Mouse (Mus musculus) MEL (cell line): ENCODE data around the gene Ccdc85a. TPM values are rescaled to one million over a fixed set of nuclear protein-coding genes. Genes with fewer than 3 reads are reported as not detected.
A peak's percentile ranks its signal among the peaks of the same experiment; 100 is the strongest.

Source experiments
- DNase-seq: peaks from one replicate; pipeline ENCODE4 v3.0.0; 2011; ENCODE audit warnings: low read depth, low spot score
- H3K27ac ChIP-seq: 2 replicates; pipeline ENCODE4 v1.5.1; 2012; ENCODE audit warnings: low read depth, mild to moderate bottlenecking, control low read depth, low read length, moderate library complexity; ENCODE audit not compliant: control insufficient read depth
- H3K27me3 ChIP-seq, 2 experiments: fragments of 150-350 bp in 1 of 2; sonication (generic) in 1 of 2; 2 replicates each; pipeline ENCODE4 v1.6.1; 2012; ENCODE audit warnings: low read length in 2 of 2, mild to moderate bottlenecking in 2 of 2, improper control_type of control experiment in 1 of 2, moderate library complexity in 1 of 2; ENCODE audit not compliant: insufficient read depth in 2 of 2, control insufficient read depth in 1 of 2
- H3K36me3 ChIP-seq, 2 experiments: 2 replicates each; pipeline ENCODE4 v1.6.1; 2012 to 2014; ENCODE audit warnings: low read length in 2 of 2, improper control_type of control experiment in 1 of 2, inconsistent platforms in 1 of 2, mild to moderate bottlenecking in 1 of 2; ENCODE audit not compliant: insufficient read depth in 2 of 2, control insufficient read depth in 1 of 2
- H3K4me1 ChIP-seq, 2 experiments: fragments of 150-350 bp in 1 of 2; sonication (generic) in 1 of 2; 2 replicates each; pipeline ENCODE4 v1.6.1; 2012; ENCODE audit warnings: low read length in 2 of 2, improper control_type of control experiment in 1 of 2, mild to moderate bottlenecking in 1 of 2; ENCODE audit not compliant: insufficient read depth in 2 of 2, control insufficient read depth in 1 of 2
- H3K4me3 ChIP-seq, 2 experiments: fragments of 150-350 bp in 1 of 2; sonication (generic) in 1 of 2; 2 replicates each; pipeline ENCODE4 v1.5.1; 2012; ENCODE audit warnings: low read depth in 2 of 2, low read length in 2 of 2, mild to moderate bottlenecking in 2 of 2, moderate library complexity in 2 of 2, control low read depth in 1 of 2, improper control_type of control experiment in 1 of 2; ENCODE audit not compliant: control insufficient read depth in 1 of 2, insufficient read depth in 1 of 2
- H3K79me2 ChIP-seq: 2 replicates; pipeline ENCODE4 v1.6.1; 2012; ENCODE audit warnings: mild to moderate bottlenecking, low read length, moderate library complexity; ENCODE audit not compliant: control insufficient read depth, poor library complexity, insufficient read depth
- H3K9ac ChIP-seq: 2 replicates; pipeline ENCODE4 v1.6.1; 2012; ENCODE audit warnings: low read depth, mild to moderate bottlenecking, control low read depth, low read length, moderate library complexity; ENCODE audit not compliant: control insufficient read depth, poor library complexity, severe bottlenecking
- H3K9me3 ChIP-seq: fragments of 150-350 bp; sonication (generic); replicated peaks from 2 replicates; pipeline ENCODE4 v1.6.1; 2012; ENCODE audit warnings: mild to moderate bottlenecking, low read length, improper control_type of control experiment, moderate library complexity; ENCODE audit not compliant: insufficient read depth
- BHLHE40 ChIP-seq: IDR thresholded peaks from 2 replicates; pipeline ENCODE4 v1.6.1; 2012; ENCODE audit warnings: low read depth, mild to moderate bottlenecking, inconsistent platforms, low read length, improper control_type of control experiment, borderline replicate concordance
- CHD1 ChIP-seq: IDR thresholded peaks from 2 replicates; pipeline ENCODE4 v1.6.1; 2012; ENCODE audit warnings: low read depth, mild to moderate bottlenecking, inconsistent platforms, low read length, improper control_type of control experiment
- CHD2 ChIP-seq: IDR thresholded peaks from 2 replicates; pipeline ENCODE4 v1.6.1; 2011; ENCODE audit warnings: low read length, improper control_type of control experiment
- ETS1 ChIP-seq: IDR thresholded peaks from 2 replicates; pipeline ENCODE4 v1.6.1; 2012; ENCODE audit warnings: low read depth, mild to moderate bottlenecking, inconsistent platforms, low read length, improper control_type of control experiment, moderate library complexity
- GABPA ChIP-seq: IDR thresholded peaks from 2 replicates; pipeline ENCODE4 v1.6.1; 2012; ENCODE audit warnings: low read depth, mild to moderate bottlenecking, inconsistent platforms, low read length, improper control_type of control experiment, moderate library complexity
- HCFC1 ChIP-seq: IDR thresholded peaks from 2 replicates; pipeline ENCODE4 v1.6.1; 2012; ENCODE audit warnings: low read depth, mild to moderate bottlenecking, inconsistent platforms, low read length, improper control_type of control experiment, moderate library complexity
- KAT2A ChIP-seq: conservative IDR thresholded peaks from 2 replicates; pipeline ENCODE4 v1.6.1; 2012; ENCODE audit warnings: low read depth, low read length, improper control_type of control experiment, inconsistent platforms
- MAZ ChIP-seq: IDR thresholded peaks from 2 replicates; pipeline ENCODE4 v1.6.1; 2012; ENCODE audit warnings: low read depth, mild to moderate bottlenecking, inconsistent platforms, low read length, improper control_type of control experiment
- MEF2A ChIP-seq: IDR thresholded peaks from 2 replicates; pipeline ENCODE4 v1.6.1; 2014; ENCODE audit warnings: low read depth, mild to moderate bottlenecking, inconsistent platforms, low read length, improper control_type of control experiment; ENCODE audit not compliant: poor library complexity, insufficient replicate concordance, severe bottlenecking; ENCODE audit errors: extremely low read depth
- MXI1 ChIP-seq: IDR thresholded peaks from 2 replicates; pipeline ENCODE4 v1.6.1; 2011; ENCODE audit warnings: mild to moderate bottlenecking, low read depth, low read length, improper control_type of control experiment
- MYB ChIP-seq: IDR thresholded peaks from 2 replicates; pipeline ENCODE4 v1.6.1; 2011; ENCODE audit warnings: mild to moderate bottlenecking, low read depth, low read length, improper control_type of control experiment
- MYC ChIP-seq: IDR thresholded peaks from 2 replicates; pipeline ENCODE4 v1.6.1; 2011; ENCODE audit warnings: low read depth, mild to moderate bottlenecking, low read length, improper control_type of control experiment, moderate library complexity
- NRF1 ChIP-seq: IDR thresholded peaks from 2 replicates; pipeline ENCODE4 v1.6.1; 2014; ENCODE audit warnings: low read depth, mild to moderate bottlenecking, inconsistent platforms, low read length, improper control_type of control experiment, moderate library complexity; ENCODE audit not compliant: poor library complexity, insufficient read depth, severe bottlenecking
- POLR2A ChIP-seq, 2 experiments: IDR thresholded peaks; 2 replicates each; pipeline ENCODE4 v1.6.1; 2011 to 2012; ENCODE audit warnings: low read length in 2 of 2, mild to moderate bottlenecking in 2 of 2, control low read depth in 1 of 2, improper control_type of control experiment in 1 of 2, low read depth in 1 of 2, moderate library complexity in 1 of 2; ENCODE audit not compliant: control insufficient read depth in 1 of 2, insufficient read depth in 1 of 2, poor library complexity in 1 of 2
- POLR2AphosphoS5 ChIP-seq: IDR thresholded peaks from 2 replicates; pipeline ENCODE4 v1.6.1; 2012; ENCODE audit warnings: low read depth, borderline replicate concordance, mild to moderate bottlenecking, inconsistent platforms, low read length, moderate library complexity, mixed read lengths
- RAD21 ChIP-seq: IDR thresholded peaks from 2 replicates; pipeline ENCODE4 v1.6.1; 2011; ENCODE audit warnings: mild to moderate bottlenecking, low read depth, low read length, improper control_type of control experiment
- SIN3A ChIP-seq: IDR thresholded peaks from 2 replicates; pipeline ENCODE4 v1.6.1; 2012; ENCODE audit warnings: low read length, improper control_type of control experiment, inconsistent platforms
- TBP ChIP-seq: IDR thresholded peaks from 2 replicates; pipeline ENCODE4 v1.8.0; 2011; ENCODE audit warnings: low read depth, low read length, improper control_type of control experiment
- TCF12 ChIP-seq: IDR thresholded peaks from 2 replicates; pipeline ENCODE4 v1.6.1; 2014; ENCODE audit warnings: low read depth, mild to moderate bottlenecking, inconsistent platforms, low read length, improper control_type of control experiment, moderate library complexity
- USF1 ChIP-seq: IDR thresholded peaks from 2 replicates; pipeline ENCODE4 v1.6.1; 2014; ENCODE audit warnings: low read depth, mild to moderate bottlenecking, inconsistent platforms, low read length, improper control_type of control experiment, moderate library complexity
- ZC3H11A ChIP-seq: IDR thresholded peaks from 2 replicates; pipeline ENCODE4 v1.6.1; 2012; ENCODE audit warnings: low read depth, mild to moderate bottlenecking, inconsistent platforms, low read length, improper control_type of control experiment
- ZMIZ1 ChIP-seq: IDR thresholded peaks from 2 replicates; pipeline ENCODE4 v1.6.1; 2012; ENCODE audit warnings: low read depth, mild to moderate bottlenecking, inconsistent platforms, low read length, improper control_type of control experiment, moderate library complexity
- polyA plus RNA-seq, 2 experiments: library from polyadenylated mRNA; stranded (reverse) in 1 of 2; unstranded in 1 of 2; fragments of >175 nt in 1 of 2; fragments of >200 nt in 1 of 2; gene quantifications; 2 replicates each; pipeline versions ENCODE4 v1.2.1 to v1.2.4; 2012; ENCODE audit warnings: low replicate concordance in 2 of 2, low read depth in 1 of 2; ENCODE audit not compliant: insufficient read length in 2 of 2, insufficient read depth in 1 of 2, missing spikeins in 1 of 2
- total RNA-seq: library from RNA; depleted of rRNA; stranded (reverse); fragments of 300-350 nt; gene quantifications from 2 replicates; pipeline ENCODE4 v1.2.3, GENCODE M21; 2012

Ccdc85a gene
- total and polyA plus RNA-seq, 3 experiments: not detected

GRCm38 (mm10) chr11:28583138-28583910, 800 bp downstream of the Ccdc85a start:
- DNase-seq: no peak
- H3K4me1 ChIP-seq: no peaks in the 10 kb centered on the region
- H3K9me3 ChIP-seq: no peaks in the 10 kb centered on the region
- H3K79me2 ChIP-seq: no peaks in the 10 kb centered on the region
- H3K36me3 ChIP-seq: no peaks in the 10 kb centered on the region
- H3K9ac ChIP-seq: no peak overlapping the region
- 0 out of 4 replicates have a peak, but pooled peaks of 1 of the 2 experiments have one; percentile 30 for TF ChIP-seq POLR2A (IDR thresholded peaks at IDR 0.05; ENCODE audit: control insufficient read depth in 1 of 2, insufficient read depth in 1 of 2, low read depth in 1 of 2, low read length in 2 of 2, poor library complexity in 1 of 2)
- TF ChIP-seq MXI1: no peak
- no peak for TF ChIP-seq KAT2A
- no peak overlapping the region for H3K4me3 ChIP-seq
- no peaks in the 10 kb centered on the region for H3K27me3 ChIP-seq
- no peak overlapping the region for H3K27ac ChIP-seq

- no peaks in the 10 kb centered on the region for H3K9me3 ChIP-seq
- H3K4me1 ChIP-seq: no peaks in the 10 kb centered on the region
- no peak for TF ChIP-seq KAT2A
- no peak for TF ChIP-seq GABPA
- TF ChIP-seq MAZ: no peak
- TF ChIP-seq MYC: no peak
- TF ChIP-seq MEF2A: no peak
- no peak for TF ChIP-seq NRF1
- no peak for TF ChIP-seq BHLHE40
- TF ChIP-seq USF1: no peak
- no peak for TF ChIP-seq SIN3A
- TF ChIP-seq MYB: no peak
- TF ChIP-seq HCFC1: no peak
- TF ChIP-seq CHD1: no peak
- no peak for TF ChIP-seq TBP
- no peak for TF ChIP-seq POLR2AphosphoS5
- TF ChIP-seq CHD2: no peak
- no peak for TF ChIP-seq ZC3H11A
- TF ChIP-seq RAD21: no peak
- TF ChIP-seq TCF12: no peak
- no peak for TF ChIP-seq ZMIZ1
- no peak for TF ChIP-seq ETS1
- no peak overlapping the region for H3K27ac ChIP-seq
- no peaks in the 10 kb centered on the region for H3K79me2 ChIP-seq
- no peak overlapping the region for H3K4me3 ChIP-seq
- no peaks in the 10 kb centered on the region for H3K36me3 ChIP-seq
- H3K9ac ChIP-seq: no peak overlapping the region
- DNase-seq: no peak
- no peaks in the 10 kb centered on the region for H3K27me3 ChIP-seq
Measured at GRCm38 (mm10) chr11:28582218-28582617, 1.9 kb downstream of the Ccdc85a start.
